Mouse (Mus musculus) limb, embryonic 11.5 days (tissue): Measurements from ENCODE around the gene Cpsf4l. TPM values are rescaled to one million over a fixed set of nuclear protein-coding genes. Genes with fewer than 3 reads are reported as not detected.
A peak's percentile ranks its signal among the peaks of the same experiment; 100 is the strongest.

Experiments used
- ATAC-seq: fragments of 200-750 bp; cut with Nextera tagmentation; 2 replicates; pipeline ENCODE4 v1.8.0; 2017; ENCODE audit warnings: low read depth; ENCODE audit not compliant: insufficient number of reproducible peaks, low FRiP score, low TSS enrichment
- DNase-seq: peaks from one replicate; pipeline ENCODE4 v3.0.0-alpha.2; 2015; ENCODE audit warnings: low spot score
- H3K27ac ChIP-seq: fragments of 300-500 bp; sonication (generic); replicated peaks from 2 replicates; pipeline ENCODE4 v1.5.1; 2014; ENCODE audit warnings: low read depth, mild to moderate bottlenecking, low read length
- H3K27me3 ChIP-seq: fragments of 300-500 bp; sonication (generic); 2 replicates; pipeline ENCODE4 v1.6.1; 2014; ENCODE audit warnings: mild to moderate bottlenecking, low read length, mixed read lengths; ENCODE audit not compliant: control insufficient read depth, insufficient read depth
- H3K36me3 ChIP-seq: fragments of 300-500 bp; sonication (generic); 2 replicates; pipeline ENCODE4 v1.6.1; 2014; ENCODE audit warnings: mild to moderate bottlenecking, low read length, moderate library complexity, mixed read lengths; ENCODE audit not compliant: control insufficient read depth, insufficient read depth
- H3K4me1 ChIP-seq: fragments of 300-500 bp; sonication (generic); 2 replicates; pipeline ENCODE4 v1.6.1; 2014; ENCODE audit warnings: low read length, mixed read lengths; ENCODE audit not compliant: control insufficient read depth, insufficient read depth
- H3K4me2 ChIP-seq: fragments of 300-500 bp; sonication (generic); 2 replicates; pipeline ENCODE4 v1.6.1; 2014; ENCODE audit warnings: low read depth, mild to moderate bottlenecking, moderate library complexity; ENCODE audit not compliant: severe bottlenecking
- H3K4me3 ChIP-seq: fragments of 300-500 bp; sonication (generic); 2 replicates; pipeline ENCODE4 v1.5.1; 2014; ENCODE audit warnings: low read depth, low read length
- H3K9ac ChIP-seq: fragments of 300-500 bp; sonication (generic); 2 replicates; pipeline ENCODE4 v1.6.1; 2014; ENCODE audit warnings: mild to moderate bottlenecking, low read length
- H3K9me3 ChIP-seq: fragments of 300-500 bp; sonication (generic); 2 replicates; pipeline ENCODE4 v1.6.1; 2016; ENCODE audit warnings: low read length; ENCODE audit not compliant: control insufficient read depth
- WGBS: fragments of 180-500 bp; shearing (Covaris S2); extraction: QIAGEN DNeasy Blood & Tissue Kit; methylation state at CpG from one replicate; pipeline ENCODE4 v1.1.7; 2014; 5-methylcytosine and 5-hydroxymethylcytosine counted together
- polyA plus RNA-seq: library from polyadenylated mRNA; unstranded; fragments of >200 nt; fragmentation: Nextera tagmentation; extraction: Ambion mirVana; gene quantifications from 2 replicates; pipeline ENCODE4 v1.2.1, GENCODE M21; 2014

Gene Cpsf4l
- polyA plus RNA-seq = 0.51 and 0.54 TPM in 2 replicates

DNA sequence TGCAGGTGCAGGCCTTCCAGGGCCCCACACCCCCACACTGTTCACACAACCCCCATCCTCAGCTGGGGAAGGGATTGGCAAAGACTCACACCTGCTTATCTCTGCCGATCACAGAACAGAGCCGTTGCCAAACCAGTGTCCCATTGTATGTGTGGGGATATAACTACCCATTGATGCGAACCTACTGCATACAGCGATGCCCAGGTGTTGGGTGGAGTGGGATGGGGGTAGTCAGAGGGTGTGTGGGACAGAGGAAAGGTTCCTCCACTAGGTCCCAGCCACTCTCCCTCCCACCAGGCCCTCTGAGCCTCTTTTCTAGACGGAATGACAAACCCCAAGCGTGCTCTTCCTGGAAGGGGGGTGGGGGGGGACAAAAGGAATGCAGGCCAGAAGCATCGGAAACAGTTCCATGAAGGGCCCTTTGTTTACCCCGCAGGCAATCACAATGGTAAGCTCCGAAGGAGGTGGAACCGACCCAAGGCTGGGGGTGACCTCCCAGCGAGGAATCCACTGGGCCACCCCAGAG, at the start of gene Cpsf4l:
Gene Cpsf4l, minus strand, starts transcription at position 287 of the 526 bp plus-strand sequence.
- H3K4me1 ChIP-seq = peaks cover 19% of the 10 kb centered on the region
- no peaks in the 10 kb centered on the region for H3K36me3 ChIP-seq
- ATAC-seq (no peak), DNase-seq (peak; percentile 60)
- H3K9ac ChIP-seq = peak within 1 kb of the TSS; percentile 57
- 8% methylated on average over 11 of the region's 11 CpGs for WGBS
- H3K9me3 ChIP-seq = no peaks in the 10 kb centered on the region
- H3K27me3 ChIP-seq = no peaks in the 10 kb centered on the region
- H3K27ac ChIP-seq = peak within 1 kb of the TSS; percentile 77
- H3K4me2 ChIP-seq = peak within 1 kb of the TSS; percentile 22; the same call in 1 of the 2 replicates
- no peak within 1 kb of the TSS for H3K4me3 ChIP-seq

GRCm38 (mm10) chr11:113758851-113759250, 49.0 kb upstream of the Cpsf4l start:
- DNase-seq = no peak
- Histone ChIP-seq H3K4me3 (no peak overlapping the region), H3K36me3 (no peaks in the 10 kb centered on the region), H3K4me1 (peaks cover 18% of the 10 kb centered on the region), H3K27ac (no peak overlapping the region), H3K4me2 (no peak overlapping the region), H3K27me3 (no peaks in the 10 kb centered on the region), H3K9me3 (no peaks in the 10 kb centered on the region), H3K9ac (no peak overlapping the region)
- 94% methylated on average over 5 of the region's 5 CpGs for WGBS
- ATAC-seq = no peak

DNA sequence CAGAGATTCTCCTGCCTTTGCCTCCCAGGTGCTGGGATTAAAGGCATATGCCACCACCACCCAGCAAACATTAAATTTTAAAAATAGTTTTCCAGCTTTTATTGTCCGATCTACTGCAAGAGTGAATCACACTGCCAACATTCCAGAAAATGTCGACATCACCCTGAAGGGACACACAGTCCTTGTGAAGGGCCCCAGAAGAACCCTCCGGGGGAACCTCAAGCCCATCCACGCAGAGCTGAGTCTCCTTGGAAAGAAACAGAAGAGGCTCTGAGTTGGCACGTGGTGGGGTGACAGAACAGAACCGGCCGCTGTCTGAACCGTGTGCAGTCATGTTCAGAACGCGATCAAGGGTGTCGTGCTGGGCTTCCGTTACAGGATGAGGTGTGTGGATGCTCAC, 46.8 kb upstream of the Cpsf4l start:
- ATAC-seq = no peak
- Histone ChIP-seq H3K4me2 (no peak overlapping the region), H3K27ac (no peak overlapping the region), H3K9me3 (no peaks in the 10 kb centered on the region), H3K4me3 (no peak overlapping the region), H3K9ac (no peak overlapping the region), H3K36me3 (no peaks in the 10 kb centered on the region), H3K4me1 (peaks cover 14% of the 10 kb centered on the region), H3K27me3 (no peaks in the 10 kb centered on the region)
- no peak for DNase-seq
- WGBS = 94% methylated on average over 12 of the region's 12 CpGs

- Histone ChIP-seq H3K4me2 (no peak overlapping the region), H3K27me3 (no peaks in the 10 kb centered on the region), H3K9ac (no peak overlapping the region), H3K9me3 (no peaks in the 10 kb centered on the region), H3K4me1 (peaks cover 14% of the 10 kb centered on the region), H3K27ac (no peak overlapping the region), H3K4me3 (no peak overlapping the region), H3K36me3 (no peaks in the 10 kb centered on the region)
- DNase-seq (no peak), ATAC-seq (no peak)
- 90% methylated on average over 14 of the region's 14 CpGs for WGBS
These were observed 46.1 kb upstream of the Cpsf4l start for GRCm38 (mm10) chr11:113755878-113756277.

GRCm38 (mm10) chr11:113754845-113755244, 45.0 kb upstream of the Cpsf4l start:
- Histone ChIP-seq H3K4me2 (no peak overlapping the region), H3K9me3 (no peaks in the 10 kb centered on the region), H3K36me3 (no peaks in the 10 kb centered on the region), H3K27ac (no peak overlapping the region), H3K4me3 (no peak overlapping the region), H3K9ac (no peak overlapping the region), H3K27me3 (no peaks in the 10 kb centered on the region), H3K4me1 (peaks cover 14% of the 10 kb centered on the region)
- ATAC-seq = no peak
- peak; percentile 62 for DNase-seq
- WGBS = 19% methylated on average over 9 of the region's 9 CpGs

DNA sequence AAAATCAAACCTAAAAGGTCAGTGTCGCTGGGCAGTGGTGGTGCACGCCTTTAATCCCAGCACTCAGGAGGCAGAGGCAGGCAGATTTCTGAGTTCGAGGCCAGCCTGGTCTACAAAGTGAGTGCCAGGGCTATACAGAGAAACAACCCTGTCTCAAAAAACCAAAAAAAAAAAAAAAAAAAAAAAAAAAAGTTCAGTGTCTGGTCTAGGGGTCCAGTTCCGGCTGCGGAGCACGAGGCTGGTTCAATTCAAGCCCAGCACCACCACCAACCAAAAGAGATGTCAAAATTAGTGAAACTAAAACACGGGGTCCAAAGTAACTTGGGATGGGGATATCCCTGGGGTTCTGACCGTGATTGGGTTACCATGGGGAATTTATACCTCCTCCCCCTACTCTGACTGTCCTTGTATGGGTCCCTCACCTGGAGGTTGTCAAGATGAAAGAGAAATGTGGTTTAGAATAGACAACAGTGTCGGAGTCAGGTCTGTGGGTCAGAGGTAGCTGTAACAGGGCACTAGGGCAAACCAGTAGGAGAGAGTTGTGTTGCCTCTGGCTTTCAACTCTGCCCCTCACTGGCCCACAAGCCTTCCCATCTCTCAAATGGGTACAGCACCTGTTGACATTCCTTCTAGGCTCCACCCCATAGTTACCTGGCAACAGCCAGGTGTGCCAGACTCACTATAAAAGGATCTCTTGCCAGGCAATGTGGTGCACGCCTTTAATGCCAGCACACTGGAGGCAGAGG, 43.0 kb upstream of the Cpsf4l start:
- no peaks in the 10 kb centered on the region for H3K9me3 ChIP-seq
- ATAC-seq (no peak), DNase-seq (no peak)
- no peak overlapping the region for H3K9ac ChIP-seq
- no peaks in the 10 kb centered on the region; the same call in 1 of the 2 replicates for H3K36me3 ChIP-seq
- H3K4me2 ChIP-seq = peak overlapping the region; percentile 98; the same call in 1 of the 2 replicates
- no peak overlapping the region for H3K27ac ChIP-seq
- peaks cover 25% of the 10 kb centered on the region for H3K4me1 ChIP-seq
- 95% methylated on average over 10 of the region's 10 CpGs for WGBS
- no peak overlapping the region for H3K4me3 ChIP-seq
- no peaks in the 10 kb centered on the region for H3K27me3 ChIP-seq

DNA sequence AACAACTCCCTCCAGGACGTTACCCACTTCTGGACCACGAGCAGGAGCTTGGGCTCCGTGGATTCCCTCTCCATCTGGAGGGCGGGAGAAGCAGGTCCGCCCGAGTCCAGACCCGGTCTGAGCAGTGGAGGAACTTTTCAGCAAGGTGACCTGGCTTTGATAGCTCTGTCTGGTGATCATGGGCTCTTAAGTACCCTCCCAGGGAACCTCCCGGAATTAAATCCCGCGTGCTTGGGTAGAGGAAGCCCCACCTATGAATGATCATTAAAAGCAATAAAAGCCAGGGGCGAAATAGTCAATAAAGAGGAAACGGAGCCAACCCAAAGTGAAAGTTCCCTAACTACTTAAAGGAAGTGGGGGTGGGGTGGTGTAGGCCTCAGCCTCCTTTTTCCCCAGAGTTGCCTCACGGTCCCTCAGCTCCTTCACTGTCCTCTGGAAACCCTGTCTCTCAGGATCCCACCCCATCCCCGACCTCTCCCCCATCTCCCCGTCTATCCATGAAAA, 42.4 kb upstream of the Cpsf4l start:
- H3K36me3 ChIP-seq = no peaks in the 10 kb centered on the region; the same call in 1 of the 2 replicates
- ATAC-seq (no peak), DNase-seq (no peak)
- H3K27me3 ChIP-seq = no peaks in the 10 kb centered on the region
- H3K27ac ChIP-seq = peak overlapping the region; percentile 95
- H3K4me2 ChIP-seq = peak overlapping the region; percentile 98
- no peaks in the 10 kb centered on the region for H3K9me3 ChIP-seq
- peak overlapping the region; percentile 89 for H3K4me3 ChIP-seq
- H3K4me1 ChIP-seq = peaks cover 31% of the 10 kb centered on the region
- H3K9ac ChIP-seq = peak overlapping the region; percentile 83
- 16% methylated on average over 15 of the region's 15 CpGs for WGBS

- Histone ChIP-seq H3K4me3 (peak within 1 kb of the TSS; percentile 89), H3K4me2 (peak within 1 kb of the TSS; percentile 98), H3K4me1 (peaks cover 35% of the 10 kb centered on the region), H3K9ac (peak within 1 kb of the TSS; percentile 83), H3K27ac (peak within 1 kb of the TSS; percentile 95), H3K9me3 (no peaks in the 10 kb centered on the region), H3K36me3 (no peaks in the 10 kb centered on the region; the same call in 1 of the 2 replicates), H3K27me3 (no peaks in the 10 kb centered on the region)
- ATAC-seq (peak; percentile 62), DNase-seq (peak; percentile 93)
- WGBS = under 1% methylated on average over 44 of the region's 44 CpGs
These were observed 41.8 kb upstream of the Cpsf4l start, which contains the start of gene Cdc42ep4 for GRCm38 (mm10) chr11:113751484-113752084. TSS of gene Cdc42ep4 (minus strand) at chr11:113751881.
